Mouse (Mus musculus) ES-Bruce4 (cell line): Measurements from ENCODE around the gene Stx6. TPM values are rescaled to one million over a fixed set of nuclear protein-coding genes. Genes with fewer than 3 reads are reported as not detected.

ENCODE experiments used
- H3K27ac ChIP-seq: 2 replicates; pipeline ENCODE4 v1.5.1; 2012; ENCODE audit warnings: low read length, inconsistent platforms; ENCODE audit not compliant: insufficient read depth
- H3K27me3 ChIP-seq: 2 replicates; pipeline ENCODE4 v1.6.1; 2012; ENCODE audit warnings: mild to moderate bottlenecking, low read length, inconsistent platforms; ENCODE audit not compliant: control insufficient read depth, poor library complexity, insufficient read depth, severe bottlenecking
- H3K36me3 ChIP-seq: 2 replicates; pipeline ENCODE4 v1.6.1; 2012; ENCODE audit warnings: inconsistent platforms, mild to moderate bottlenecking, low read length, moderate library complexity; ENCODE audit not compliant: control insufficient read depth, poor library complexity, insufficient read depth, severe bottlenecking
- H3K4me1 ChIP-seq: one replicate; pipeline ENCODE4 v1.8.1; 2011; ENCODE audit warnings: low read length; ENCODE audit not compliant: control insufficient read depth, insufficient read depth
- H3K4me3 ChIP-seq: 2 replicates; pipeline ENCODE4 v1.5.1; 2011; ENCODE audit warnings: low read depth, mild to moderate bottlenecking, low read length
- H3K9ac ChIP-seq: 2 replicates; pipeline ENCODE4 v1.6.1; 2012; ENCODE audit warnings: low read depth, mild to moderate bottlenecking, inconsistent platforms; ENCODE audit not compliant: poor library complexity, severe bottlenecking
- H3K9me3 ChIP-seq: replicated peaks from 2 replicates; pipeline ENCODE4 v1.6.1; 2012; ENCODE audit warnings: mild to moderate bottlenecking, low read length, inconsistent platforms; ENCODE audit not compliant: control insufficient read depth, poor library complexity, insufficient read depth, severe bottlenecking
- CTCF ChIP-seq: IDR thresholded peaks from one replicate; pipeline ENCODE4 v1.8.1; 2011; ENCODE audit warnings: low read depth, low read length
- EP300 ChIP-seq: IDR thresholded peaks from 2 replicates; pipeline ENCODE4 v1.6.1; 2011; ENCODE audit warnings: low read depth, low read length; ENCODE audit not compliant: insufficient read depth
- POLR2A ChIP-seq: IDR thresholded peaks from one replicate; pipeline ENCODE4 v1.8.1; 2011; ENCODE audit warnings: low read length; ENCODE audit not compliant: insufficient read depth
- polyA plus RNA-seq: library from polyadenylated mRNA; stranded (reverse); fragments of >200 nt; gene quantifications from 2 replicates; pipeline ENCODE4 v1.2.4, GENCODE M21; 2011; ENCODE audit warnings: low read depth; ENCODE audit not compliant: missing spikeins, insufficient read depth, insufficient read length

Gene Stx6
- polyA plus RNA-seq, 1 experiment: 32.8 TPM

- H3K9me3 ChIP-seq: no peaks in the 10 kb centered on the region
- no peak for TF ChIP-seq CTCF
- TF ChIP-seq EP300: no peak
- no peak for TF ChIP-seq POLR2A
- no peaks in the 10 kb centered on the region for H3K4me1 ChIP-seq
- H3K9ac ChIP-seq: no peak overlapping the region
- H3K36me3 ChIP-seq: no peaks in the 10 kb centered on the region
- no peaks in the 10 kb centered on the region for H3K27me3 ChIP-seq
- no peak overlapping the region for H3K27ac ChIP-seq
- H3K4me3 ChIP-seq: no peak overlapping the region
Measured at GRCm38 (mm10) chr1:155212493-155212892, 54.0 kb downstream of the Stx6 start.

GRCm38 (mm10) chr1:155212936-155213774 is 54.6 kb downstream of the Stx6 start:
- Histone ChIP-seq H3K27ac (no peak overlapping the region), H3K9ac (no peak overlapping the region), H3K4me1 (no peaks in the 10 kb centered on the region), H3K36me3 (no peaks in the 10 kb centered on the region), H3K4me3 (no peak overlapping the region), H3K9me3 (no peaks in the 10 kb centered on the region), H3K27me3 (no peaks in the 10 kb centered on the region)
- TF ChIP-seq EP300 (no peak), POLR2A (no peak), CTCF (no peak)

GRCm38 (mm10) chr1:155213912-155214311 is 55.4 kb downstream of the Stx6 start:
- Histone ChIP-seq H3K4me1 (no peaks in the 10 kb centered on the region), H3K36me3 (no peaks in the 10 kb centered on the region), H3K9ac (no peak overlapping the region), H3K27me3 (no peaks in the 10 kb centered on the region), H3K27ac (no peak overlapping the region), H3K4me3 (no peak overlapping the region), H3K9me3 (no peaks in the 10 kb centered on the region)
- no peak for TF ChIP-seq CTCF
- TF ChIP-seq POLR2A: no peak
- no peak for TF ChIP-seq EP300

GRCm38 (mm10) chr1:155215066-155215764 is 56.7 kb downstream of the Stx6 start:
- no peak overlapping the region for H3K4me3 ChIP-seq
- H3K36me3 ChIP-seq: no peaks in the 10 kb centered on the region
- TF ChIP-seq POLR2A (no peak), EP300 (no peak), CTCF (no peak)
- no peaks in the 10 kb centered on the region for H3K4me1 ChIP-seq
- no peak overlapping the region for H3K27ac ChIP-seq
- no peak overlapping the region for H3K9ac ChIP-seq
- no peaks in the 10 kb centered on the region for H3K27me3 ChIP-seq
- H3K9me3 ChIP-seq: no peaks in the 10 kb centered on the region

GRCm38 (mm10) chr1:155216313-155216712 is 57.8 kb downstream of the Stx6 start:
- no peaks in the 10 kb centered on the region for H3K9me3 ChIP-seq
- no peak overlapping the region for H3K4me3 ChIP-seq
- TF ChIP-seq POLR2A: no peak
- H3K27ac ChIP-seq: no peak overlapping the region
- no peaks in the 10 kb centered on the region for H3K4me1 ChIP-seq
- no peaks in the 10 kb centered on the region for H3K27me3 ChIP-seq
- H3K9ac ChIP-seq: no peak overlapping the region
- H3K36me3 ChIP-seq: no peaks in the 10 kb centered on the region

GRCm38 (mm10) chr1:155216844-155217243 is 58.3 kb downstream of the Stx6 start:
- Histone ChIP-seq H3K9ac (no peak overlapping the region), H3K27ac (no peak overlapping the region), H3K4me1 (no peaks in the 10 kb centered on the region), H3K9me3 (no peaks in the 10 kb centered on the region), H3K4me3 (no peak overlapping the region), H3K36me3 (no peaks in the 10 kb centered on the region), H3K27me3 (no peaks in the 10 kb centered on the region)
- no peak for TF ChIP-seq POLR2A
- no peak for TF ChIP-seq EP300
- no peak for TF ChIP-seq CTCF
